20 mouse cellular contexts compared by ENCODE assay signal in the genomic region with DNA sequence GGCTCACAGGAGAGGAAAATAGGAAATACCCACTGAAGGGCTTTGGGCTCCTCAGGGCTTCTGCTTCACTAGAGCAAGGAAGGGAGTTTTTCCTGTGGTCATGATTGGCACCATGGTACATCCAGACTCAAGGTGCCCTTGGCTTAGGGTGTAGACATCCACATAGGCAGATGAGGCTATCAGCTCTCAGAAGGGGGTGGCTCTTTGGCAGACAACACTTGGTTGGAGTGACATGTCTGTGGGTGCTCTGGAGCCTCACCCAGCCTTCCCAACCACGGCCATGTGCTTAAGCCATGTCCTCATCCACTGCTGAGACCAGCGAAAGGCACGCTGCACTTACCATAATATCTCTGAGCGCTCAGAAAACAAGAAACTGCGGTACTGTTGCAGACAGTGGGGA.
DNase-seq lines count a peak whose midpoint lies in the region; ATAC-seq lines count a peak whose summit lies in the region.
"Had no signal": no experiment of that assay in that cellular context is flagged by ENCODE, and none has a peak within 500 bp of the region (broad histone marks: within the 10 kb centered on the region; RNA-seq: fewer than 3 reads in every experiment).

No protein-coding gene starts in this region.

- no peaks in the 10 kb centered on the region for H3K9me3 ChIP-seq in heart, embryonic 12.5 days (replicated peaks)
- no peaks in the 10 kb centered on the region for H3K9me3 ChIP-seq in midbrain, embryonic 13.5 days
- no peaks in the 10 kb centered on the region for H3K9me3 ChIP-seq in midbrain, embryonic 16.5 days (replicated peaks; ENCODE audit: control insufficient read depth, low read length, poor library complexity, severe bottlenecking)
- H3K9me3 ChIP-seq: embryonic facial prominence, embryonic 10.5 days; hindbrain, embryonic 13.5 days; limb, embryonic 15.5 days; neural tube, embryonic 15.5 days had no signal

- no peaks in the 10 kb centered on the region for H3K27me3 ChIP-seq in heart, embryonic 12.5 days (replicated peaks)
- no peaks in the 10 kb centered on the region for H3K27me3 ChIP-seq in midbrain, embryonic 13.5 days
- H3K27me3 ChIP-seq in midbrain, embryonic 16.5 days (ENCODE audit: control insufficient read depth, insufficient read depth, low read depth, low read length) = no peaks in the 10 kb centered on the region
- H3K27me3 ChIP-seq: CH12.LX; hindbrain, embryonic 13.5 days; limb, embryonic 15.5 days; neural tube, embryonic 15.5 days; Patski had no signal

- peak overlapping the region; percentile 70 for H3K27ac ChIP-seq in heart, embryonic 12.5 days (ENCODE audit: poor library complexity, severe bottlenecking)
- H3K27ac ChIP-seq in midbrain, embryonic 13.5 days = 0 out of 2 replicates have a peak overlapping the region, but pooled peaks have one; percentile 39
- no peak overlapping the region for H3K27ac ChIP-seq in midbrain, embryonic 16.5 days (ENCODE audit: low read length)
- H3K27ac ChIP-seq: embryonic facial prominence, embryonic 10.5 days; hindbrain, embryonic 13.5 days; limb, embryonic 15.5 days; macrophage; neural tube, embryonic 15.5 days had no signal

- WGBS in heart, embryonic 12.5 days = 63% methylated on average over 5 of the region's 5 CpGs
- 81% methylated on average over 5 of the region's 5 CpGs for WGBS in midbrain, embryonic 13.5 days
- 79% methylated on average over 5 of the region's 5 CpGs for WGBS in midbrain, embryonic 16.5 days

- peak; percentile 34 for DNase-seq in gastrocnemius, adult 18-20 months (ENCODE audit: low spot score)
- DNase-seq in gastrocnemius, postnatal 14 days = no peak
- DNase-seq in heart, postnatal 4 days = no peak
- no peak for DNase-seq in adrenal gland, adult 8-10 months
- DNase-seq: B cell, adult 2 months; forebrain, postnatal 0 days; thymus, adult 18-20 months; thymus, postnatal 36 days had no signal

- no peaks in the 10 kb centered on the region for H3K36me3 ChIP-seq in heart, embryonic 12.5 days
- no peaks in the 10 kb centered on the region for H3K36me3 ChIP-seq in midbrain, embryonic 13.5 days
- H3K36me3 ChIP-seq in midbrain, embryonic 16.5 days (ENCODE audit: control insufficient read depth, insufficient read depth, low read length) = no peaks in the 10 kb centered on the region
- H3K36me3 ChIP-seq: embryonic facial prominence, embryonic 10.5 days; G1E; hindbrain, embryonic 13.5 days; limb, embryonic 15.5 days; neural tube, embryonic 15.5 days had no signal

- 0 out of 2 replicates have a peak overlapping the region, but pooled peaks have one; percentile 9 for H3K4me2 ChIP-seq in heart, embryonic 12.5 days
- H3K4me2 ChIP-seq in midbrain, embryonic 13.5 days (replicated peaks) = no peak overlapping the region
- no peak overlapping the region for H3K4me2 ChIP-seq in midbrain, embryonic 16.5 days (ENCODE audit: low read length)
- H3K4me2 ChIP-seq: hindbrain, embryonic 13.5 days; limb, embryonic 15.5 days; neural tube, embryonic 15.5 days had no signal

- no peak overlapping the region for H3K9ac ChIP-seq in heart, embryonic 12.5 days
- no peak overlapping the region for H3K9ac ChIP-seq in midbrain, embryonic 13.5 days (replicated peaks)
- no peak overlapping the region for H3K9ac ChIP-seq in midbrain, embryonic 16.5 days (ENCODE audit: low read depth, low read length)
- H3K9ac ChIP-seq: forebrain, postnatal 0 days; hindbrain, embryonic 13.5 days; limb, embryonic 15.5 days; neural tube, embryonic 15.5 days had no signal

- no peak for ATAC-seq in heart, embryonic 12.5 days (ENCODE audit: insufficient number of reproducible peaks, low FRiP score)
- no peak for ATAC-seq in midbrain, embryonic 13.5 days
- ATAC-seq in midbrain, embryonic 16.5 days = no peak
- ATAC-seq: forebrain, postnatal 0 days; inflammation-experienced regulatory T-cells, adult 6 months; Patski had no signal

- intact Hi-C loops in gastrocnemius, postnatal 14 days (cut with DNase I; ENCODE audit: low total_unique reads) = loop anchor here (10.0 kb wide), 1 partner anchor 73 kb away; a partner anchor contains a TSS

- H3K4me3 ChIP-seq in heart, embryonic 12.5 days = no peak overlapping the region
- no peak overlapping the region for H3K4me3 ChIP-seq in midbrain, embryonic 13.5 days (replicated peaks)
- no peak overlapping the region for H3K4me3 ChIP-seq in midbrain, embryonic 16.5 days (ENCODE audit: low read depth, low read length)
- H3K4me3 ChIP-seq: embryonic facial prominence, embryonic 10.5 days; hindbrain, embryonic 13.5 days; limb, embryonic 15.5 days; neural tube, embryonic 15.5 days had no signal

- H3K4me1 ChIP-seq in heart, embryonic 12.5 days (replicated peaks) = peaks cover 32% of the 10 kb centered on the region
- H3K4me1 ChIP-seq in midbrain, embryonic 13.5 days (replicated peaks) = peaks cover 55% of the 10 kb centered on the region
- peaks cover 23% of the 10 kb centered on the region for H3K4me1 ChIP-seq in midbrain, embryonic 16.5 days (ENCODE audit: control insufficient read depth, insufficient read depth, low read length)
